Mouse (Mus musculus) adrenal gland, postnatal 10 days (tissue): ENCODE measurements around the gene Foxq1. TPM values are rescaled to one million over a fixed set of nuclear protein-coding genes. Genes with fewer than 3 reads are reported as not detected.

ENCODE experiments used
- DNase-seq: peaks from one replicate; pipeline ENCODE4 v3.0.0; 2021; ENCODE audit warnings: mixed read lengths
- long read RNA-seq, 2 experiments: library from polyadenylated mRNA; stranded (forward); transcript quantifications; one replicate each; pipeline ENCODE4 v2.0.0; 2021
- total RNA-seq, 2 experiments: library from RNA; stranded (reverse); gene quantifications; 2 replicates each; pipeline ENCODE4 v1.2.3; 2021

The Foxq1 gene
- 1 to 10 TPM; 1.7 to 2.7 TPM for total RNA-seq
- long read RNA-seq, experiment 1, full-length matches to known transcripts: 6 of 6 reads
- long read RNA-seq, experiment 1, partial matches to known transcripts: 0 of 6 reads
- long read RNA-seq, experiment 1, other reads (novel, unspliced or antisense): 0 of 6 reads
- long read RNA-seq, experiment 2, full-length matches to known transcripts: 4 of 4 reads
- long read RNA-seq, experiment 2, partial matches to known transcripts: 0 of 4 reads
- long read RNA-seq, experiment 2, other reads (novel, unspliced or antisense): 0 of 4 reads

GRCm38 (mm10) chr13:31555834-31556233 lies at the start of gene Foxq1:
Gene Foxq1, plus strand, starts transcription at chr13:31556134.
- no peak for DNase-seq

GRCm38 (mm10) chr13:31506494-31507167 lies 49.3 kb upstream of the Foxq1 start:
- DNase-seq: no peak

- no peak for DNase-seq
Measured at GRCm38 (mm10) chr13:31515261-31515660, 40.7 kb upstream of the Foxq1 start.

DNA sequence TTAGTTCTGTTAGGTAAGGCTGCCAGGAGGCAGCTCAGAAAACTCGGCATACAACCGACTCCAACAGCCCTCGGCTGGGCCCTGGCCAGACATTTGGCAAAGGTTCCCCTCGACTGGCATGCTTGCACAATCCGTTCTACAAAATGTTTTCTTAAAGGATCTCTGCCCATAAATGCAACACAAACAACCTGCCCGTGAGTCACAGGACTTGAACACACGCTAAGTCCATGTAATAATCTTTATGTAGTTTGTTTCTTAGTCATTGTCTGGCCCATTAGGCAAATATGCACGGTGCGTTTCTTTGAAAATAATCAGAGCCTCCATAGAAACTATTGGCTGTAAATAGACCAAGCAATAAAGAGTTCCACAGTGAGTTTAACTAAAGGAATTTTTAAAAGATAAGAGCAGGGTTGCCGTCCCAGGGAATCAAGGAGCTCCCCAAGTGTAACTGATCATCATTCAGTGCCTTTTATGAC lies 37.5 kb upstream of the Foxq1 start:
- DNase-seq: peak; percentile 81

- DNase-seq: no peak
Measured at GRCm38 (mm10) chr13:31518971-31519370, 37.0 kb upstream of the Foxq1 start.

DNA sequence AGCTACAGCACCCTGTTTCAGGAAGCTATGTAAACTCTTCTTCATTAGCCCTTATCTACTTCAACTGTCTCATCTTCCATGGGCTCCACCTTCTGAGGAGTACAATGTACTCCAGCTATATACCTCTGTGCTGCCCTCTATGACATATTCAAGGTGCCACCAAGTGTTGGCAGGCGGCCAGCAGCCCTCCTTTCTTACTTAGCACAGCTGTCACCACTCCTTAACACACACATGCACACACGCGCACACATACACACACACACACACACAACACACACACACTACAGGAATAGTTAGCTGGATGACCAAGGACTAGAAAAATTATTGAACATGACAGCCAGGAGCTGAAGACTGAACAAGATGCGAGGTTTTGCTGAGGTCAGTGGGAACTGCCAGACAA lies 31.0 kb upstream of the Foxq1 start:
- no peak for DNase-seq

DNA sequence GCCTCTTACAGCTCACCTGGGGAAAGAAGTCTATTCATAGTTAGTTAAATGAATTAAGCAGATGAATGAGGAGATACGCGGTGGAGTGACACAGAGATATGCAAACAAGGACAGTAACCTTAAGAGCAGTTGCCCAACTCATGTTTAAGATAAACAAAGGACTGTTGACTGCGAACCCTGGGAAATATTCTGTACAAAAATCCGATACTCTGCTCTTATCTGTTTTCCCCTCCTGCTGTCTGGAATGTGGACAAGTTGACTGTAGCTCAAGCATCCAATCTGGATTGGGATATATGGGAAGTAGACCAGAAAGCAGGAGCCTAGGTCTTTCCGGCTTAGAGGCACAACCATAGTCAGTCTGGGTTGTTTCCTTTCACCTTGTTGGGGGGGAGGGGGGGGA lies 24.7 kb upstream of the Foxq1 start:
- DNase-seq: no peak

GRCm38 (mm10) chr13:31531651-31532061 lies 24.3 kb upstream of the Foxq1 start:
- DNase-seq: no peak

DNA sequence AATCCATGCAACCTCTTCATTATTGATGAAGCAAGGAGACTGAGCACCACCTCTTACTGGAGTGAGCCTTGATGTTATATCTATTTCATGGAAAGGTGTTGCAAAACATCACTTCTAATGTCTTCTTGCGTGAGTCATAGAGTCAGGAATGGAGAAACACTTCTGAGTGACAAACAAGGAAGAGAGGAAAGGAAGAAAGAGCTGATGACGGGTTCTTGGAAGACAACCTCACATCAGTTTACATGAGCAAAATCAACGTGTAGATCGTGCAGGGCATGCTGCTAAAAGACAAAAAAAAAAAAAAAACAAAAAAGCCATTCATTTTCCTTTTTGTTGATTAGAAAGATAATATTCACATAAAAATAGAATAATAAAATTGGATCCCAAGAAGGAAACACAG lies 21.2 kb upstream of the Foxq1 start:
- no peak for DNase-seq

GRCm38 (mm10) chr13:31543021-31543420 lies 12.9 kb upstream of the Foxq1 start:
- no peak for DNase-seq

DNA sequence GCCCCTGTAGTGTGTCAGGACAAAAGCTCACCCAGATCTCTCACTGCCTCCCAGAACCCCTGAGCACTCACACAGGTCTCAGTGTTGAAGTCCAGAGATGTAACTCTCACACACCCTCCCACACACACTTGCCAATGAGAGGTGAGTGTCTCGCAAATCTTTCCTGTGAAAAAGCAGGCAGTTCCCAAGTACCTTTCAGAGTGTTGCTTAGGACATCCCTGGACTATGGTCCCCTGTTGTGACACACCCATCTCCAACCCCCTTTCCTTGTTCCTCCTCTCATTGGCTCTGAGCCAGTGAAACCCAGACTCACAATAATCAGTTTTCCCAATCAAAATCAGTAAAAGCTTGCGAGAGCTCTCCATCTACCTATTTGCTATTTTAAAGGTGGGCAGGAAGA lies 9.2 kb upstream of the Foxq1 start:
- no peak for DNase-seq

DNA sequence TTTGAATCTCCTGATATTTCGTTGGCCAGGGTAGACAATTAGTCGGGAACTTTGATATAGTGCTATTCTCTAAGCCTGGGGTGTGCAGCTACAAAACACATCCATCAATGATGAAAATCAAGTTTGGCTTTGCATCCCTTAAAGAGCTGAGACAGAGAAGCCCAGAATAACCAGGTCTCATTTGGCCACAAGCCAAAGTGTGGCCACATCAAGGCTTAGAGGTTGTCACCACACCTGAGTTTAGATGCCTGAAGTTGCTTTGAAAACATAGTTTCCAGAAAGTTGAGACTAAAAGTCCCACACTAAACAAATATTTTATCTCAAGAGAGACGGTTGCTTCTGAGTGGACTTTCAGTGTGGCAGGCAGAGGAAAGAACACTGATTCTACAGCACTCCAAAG lies 8.7 kb upstream of the Foxq1 start:
- no peak for DNase-seq

GRCm38 (mm10) chr13:31547610-31548009 lies 8.3 kb upstream of the Foxq1 start:
- no peak for DNase-seq

DNA sequence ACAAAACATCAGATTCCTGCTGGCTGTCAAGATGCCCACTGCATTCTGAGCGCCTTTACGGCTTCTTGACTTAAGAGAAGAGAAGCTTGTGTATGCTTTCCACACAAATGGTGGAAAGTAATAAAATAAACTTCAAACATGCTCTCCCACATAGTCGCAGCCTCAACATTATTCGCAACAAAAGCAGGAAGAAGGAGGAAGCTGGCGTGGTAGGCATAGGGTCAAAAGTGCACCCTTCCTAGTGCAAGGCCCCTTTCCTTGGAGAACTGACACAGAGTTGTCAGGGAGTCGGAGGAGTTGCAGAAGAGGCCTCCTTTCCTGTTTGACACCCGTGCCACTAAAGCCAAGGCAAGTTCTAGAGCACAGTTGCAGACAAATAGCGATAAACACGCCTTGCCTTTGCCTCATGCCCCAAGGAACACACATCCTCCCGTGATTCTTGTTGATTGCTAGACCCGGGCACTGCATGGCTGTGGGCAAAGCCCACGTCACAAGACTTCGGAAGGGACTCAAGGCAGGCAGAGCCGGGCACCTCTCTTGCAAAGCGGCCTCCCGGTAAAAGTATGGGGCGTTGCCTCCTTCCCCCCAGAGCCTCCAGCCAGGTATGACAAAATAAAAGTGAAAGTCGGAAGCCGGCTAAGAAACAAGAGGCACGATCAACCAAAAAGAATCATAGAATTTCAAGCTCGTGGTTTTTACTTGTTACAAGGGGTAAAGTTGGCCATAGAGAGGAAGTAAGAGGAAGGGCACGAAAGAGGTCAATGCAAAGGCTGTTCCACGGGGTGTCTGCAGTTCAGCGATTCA lies 1.2 kb downstream of the Foxq1 start:
- DNase-seq: no peak

GRCm38 (mm10) chr13:31557768-31558520 lies 2.0 kb downstream of the Foxq1 start:
- peak; percentile 73 for DNase-seq

- peak; percentile 47 for DNase-seq
Measured at GRCm38 (mm10) chr13:31558521-31559418, 2.8 kb downstream of the Foxq1 start, which contains the start of gene A530084C06Rik. Gene A530084C06Rik, minus strand, starts transcription at chr13:31559333.

DNA sequence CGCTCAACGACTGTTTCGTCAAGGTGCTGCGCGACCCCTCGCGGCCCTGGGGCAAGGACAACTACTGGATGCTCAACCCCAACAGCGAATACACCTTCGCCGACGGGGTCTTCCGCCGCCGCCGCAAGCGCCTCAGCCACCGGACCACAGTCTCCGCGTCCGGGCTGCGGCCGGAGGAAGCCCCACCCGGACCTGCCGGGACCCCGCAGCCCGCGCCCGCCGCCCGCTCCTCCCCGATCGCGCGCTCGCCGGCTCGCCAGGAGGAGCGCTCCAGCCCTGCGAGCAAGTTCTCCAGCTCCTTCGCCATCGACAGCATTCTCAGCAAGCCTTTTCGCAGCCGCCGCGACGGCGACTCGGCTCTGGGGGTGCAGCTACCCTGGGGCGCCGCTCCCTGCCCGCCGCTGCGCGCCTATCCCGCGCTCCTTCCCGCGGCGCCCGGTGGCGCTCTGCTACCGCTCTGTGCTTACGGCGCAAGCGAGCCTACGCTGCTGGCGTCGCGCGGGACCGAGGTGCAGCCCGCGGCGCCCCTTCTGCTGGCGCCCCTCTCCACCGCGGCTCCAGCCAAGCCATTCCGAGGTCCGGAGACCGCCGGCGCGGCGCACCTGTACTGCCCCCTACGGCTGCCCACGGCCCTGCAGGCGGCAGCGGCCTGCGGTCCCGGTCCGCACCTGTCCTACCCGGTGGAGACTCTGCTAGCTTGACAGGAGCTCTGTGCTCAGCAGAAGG lies 3.6 kb downstream of the Foxq1 start:
- DNase-seq: peak; percentile 83

GRCm38 (mm10) chr13:31564394-31564793 lies 8.5 kb downstream of the Foxq1 start:
- DNase-seq: peak; percentile 9

DNA sequence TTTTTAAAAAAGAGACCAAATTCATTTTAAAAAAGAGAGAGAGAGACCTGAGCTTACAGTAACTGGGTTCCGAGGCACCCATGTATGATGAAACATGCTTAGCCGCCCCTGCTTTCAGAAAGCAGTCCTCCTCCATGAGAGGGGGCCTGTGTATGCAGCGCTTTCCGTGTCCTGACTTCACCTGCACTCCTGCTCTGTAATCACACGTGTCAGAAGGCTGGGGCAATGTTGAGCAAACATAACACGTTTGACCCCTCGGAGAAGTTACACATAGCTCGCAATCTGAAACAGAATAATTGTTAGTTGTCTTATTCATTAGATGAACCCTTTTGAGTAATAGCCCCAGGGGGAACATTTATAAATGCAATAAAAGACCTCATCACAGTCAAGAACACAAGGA lies 11.2 kb downstream of the Foxq1 start:
- DNase-seq: no peak

DNA sequence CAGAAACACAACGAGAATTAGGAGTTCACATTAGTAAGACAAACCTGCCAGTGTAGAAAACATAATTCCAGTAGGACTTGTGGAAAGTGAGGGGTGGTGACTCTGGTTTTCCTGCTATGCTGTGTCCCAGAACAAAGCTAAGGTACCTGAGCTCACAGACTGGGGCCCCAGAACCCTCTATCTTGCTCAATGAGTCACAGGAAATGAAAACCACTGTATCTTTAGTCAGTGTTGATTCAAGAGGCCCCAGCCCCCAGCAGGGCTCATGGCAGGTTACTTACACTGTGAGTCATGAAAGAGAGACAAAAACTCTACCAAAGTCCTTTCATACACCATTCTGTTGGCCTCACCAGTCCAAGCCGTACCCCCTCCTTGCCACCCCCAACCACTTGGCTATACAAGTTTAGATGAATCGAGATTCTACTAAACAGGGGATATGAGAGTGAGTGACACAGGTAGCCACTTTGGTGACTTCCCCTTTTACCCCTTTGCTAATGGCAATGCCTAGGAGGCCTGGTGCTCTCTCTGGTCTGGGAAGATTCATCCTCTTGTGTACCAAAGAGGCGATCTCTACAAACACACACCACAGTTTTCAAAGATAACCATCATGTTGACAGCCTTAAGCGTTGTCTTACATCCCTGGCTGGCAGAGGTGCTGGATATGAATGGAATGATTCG lies 11.8 kb downstream of the Foxq1 start:
- DNase-seq: no peak
